Mouse (Mus musculus) gastrocnemius, adult 2 months (tissue): ENCODE measurements around the gene Plekhm3. TPM values are rescaled to one million over a fixed set of nuclear protein-coding genes. Genes with fewer than 3 reads are reported as not detected.
A peak's percentile ranks its signal among the peaks of the same experiment; 100 is the strongest.

Source experiments
- DNase-seq: peaks from one replicate; pipeline ENCODE4 v3.0.0; 2022
- H3K27ac ChIP-seq: fragments of 200-600 bp; 2 replicates; pipeline ENCODE4 v1.8.1; 2022; ENCODE audit warnings: mild to moderate bottlenecking
- H3K4me3 ChIP-seq: fragments of 200-600 bp; 2 replicates; pipeline ENCODE4 v1.8.1; 2022; ENCODE audit warnings: mild to moderate bottlenecking, moderate library complexity
- CTCF ChIP-seq: fragments of 200-600 bp; IDR thresholded peaks from 2 replicates; pipeline ENCODE4 v1.8.1; 2022; ENCODE audit warnings: antibody characterized with exemption, mild to moderate bottlenecking, moderate library complexity
- intact Hi-C: fragments of 180-260 bp; cut with DNase I; formaldehyde crosslinking; loops from one replicate; pipeline ENCODE4 v1.15.1; 2025
- total RNA-seq, 2 experiments: library from RNA; stranded (reverse); gene quantifications; 2 replicates each; pipeline ENCODE4 v1.2.3; 2021

Gene Plekhm3
- total RNA-seq, 2 experiments from 2014 or later: 6.6 to 7.9 TPM

- intact Hi-C loops: loop anchor here (1.0 to 5.0 kb wide), 3 partner anchors 55 to 450 kb away; partner anchors contain the start of genes Idh1 and Pikfyve
- H3K4me3 ChIP-seq: peak overlapping the region; percentile 95
- peak overlapping the region; percentile 88 for H3K27ac ChIP-seq
- TF ChIP-seq CTCF: no peak
- peak; percentile 59 for DNase-seq
Observed at GRCm38 (mm10) chr1:64736681-64737501, 219.7 kb downstream of the Plekhm3 start.

Other genes starting within 250 kb of the Plekhm3 start
- gene Fzd5, start 219.1 kb downstream of the Plekhm3 start, total RNA-seq: 1 to 10 TPM; 1.2 to 2.3 TPM
- gene Akr1cl, start 75.9 kb upstream of the Plekhm3 start, total RNA-seq: not detected
- not detected for gene Cryge, start 94.3 kb upstream of the Plekhm3 start, total RNA-seq
- not detected for gene Crygd, start 106.6 kb upstream of the Plekhm3 start, total RNA-seq
- gene Crygc, start 116.9 kb upstream of the Plekhm3 start, total RNA-seq: not detected
- gene Crygb, start 125.5 kb upstream of the Plekhm3 start, total RNA-seq: not detected
- not detected for gene Cryga, start 146.5 kb upstream of the Plekhm3 start, total RNA-seq
- not detected for gene Gm28845, start 162.7 kb upstream of the Plekhm3 start, total RNA-seq
- gene D630023F18Rik, start 166.4 kb upstream of the Plekhm3 start, total RNA-seq: not detected
- 10 to 100 TPM; 22.6 to 24.8 TPM for gene Idh1, start 229.7 kb upstream of the Plekhm3 start, total RNA-seq
- gene Pikfyve, start 229.9 kb upstream of the Plekhm3 start, total RNA-seq: 1 to 10 TPM; 7.8 to 8.6 TPM